Mouse (Mus musculus) midbrain, embryonic 16.5 days (tissue): ENCODE measurements at regions not wholly inside any gene's neighbourhood (a gene's known extent, or its start where the extent isn't known, plus 50 kb on each side); places are given as distances from the start of the nearest gene placed in this dataset.

ENCODE experiments used
- ATAC-seq: fragments of 200-750 bp; cut with Nextera tagmentation; 2 replicates; pipeline ENCODE4 v1.8.0; 2017; ENCODE audit warnings: moderate TSS enrichment
- H3K27ac ChIP-seq: fragments of 300-500 bp; sonication (generic); 2 replicates; pipeline ENCODE4 v1.5.1; 2014; ENCODE audit warnings: mild to moderate bottlenecking, low read length, mixed read lengths
- H3K27me3 ChIP-seq: fragments of 300-500 bp; sonication (generic); 2 replicates; pipeline ENCODE4 v1.6.1; 2014; ENCODE audit warnings: low read depth, low read length, mixed read lengths; ENCODE audit not compliant: control insufficient read depth, insufficient read depth
- H3K36me3 ChIP-seq: fragments of 300-500 bp; sonication (generic); 2 replicates; pipeline ENCODE4 v1.6.1; 2014; ENCODE audit warnings: mild to moderate bottlenecking, low read length, moderate library complexity, mixed read lengths; ENCODE audit not compliant: control insufficient read depth, insufficient read depth
- H3K4me1 ChIP-seq: fragments of 300-500 bp; sonication (generic); 2 replicates; pipeline ENCODE4 v1.6.1; 2014; ENCODE audit warnings: mild to moderate bottlenecking, low read length, mixed read lengths; ENCODE audit not compliant: control insufficient read depth, insufficient read depth
- H3K4me2 ChIP-seq: fragments of 300-500 bp; sonication (generic); 2 replicates; pipeline ENCODE4 v1.6.1; 2014; ENCODE audit warnings: mild to moderate bottlenecking, low read length, mixed read lengths
- H3K4me3 ChIP-seq: fragments of 300-500 bp; sonication (generic); 2 replicates; pipeline ENCODE4 v1.5.1; 2014; ENCODE audit warnings: low read depth, mild to moderate bottlenecking, low read length, moderate library complexity, mixed read lengths
- H3K9ac ChIP-seq: fragments of 300-500 bp; sonication (generic); 2 replicates; pipeline ENCODE4 v1.6.1; 2014; ENCODE audit warnings: low read depth, low read length, mixed read lengths
- H3K9me3 ChIP-seq: fragments of 300-500 bp; sonication (generic); replicated peaks from 2 replicates; pipeline ENCODE4 v1.6.1; 2014; ENCODE audit warnings: mild to moderate bottlenecking, low read length, mixed read lengths; ENCODE audit not compliant: control insufficient read depth, poor library complexity, severe bottlenecking
- WGBS: fragments of 180-500 bp; shearing (Covaris S2); extraction: QIAGEN DNeasy Blood & Tissue Kit; methylation state at CpG from one replicate; pipeline ENCODE4 v1.1.7; 2014; 5-methylcytosine and 5-hydroxymethylcytosine counted together

- H3K27ac ChIP-seq: no peak overlapping the region
These were observed 208.4 kb downstream of the Cd83 start for GRCm38 (mm10) chr13:43992968-43993367.

DNA sequence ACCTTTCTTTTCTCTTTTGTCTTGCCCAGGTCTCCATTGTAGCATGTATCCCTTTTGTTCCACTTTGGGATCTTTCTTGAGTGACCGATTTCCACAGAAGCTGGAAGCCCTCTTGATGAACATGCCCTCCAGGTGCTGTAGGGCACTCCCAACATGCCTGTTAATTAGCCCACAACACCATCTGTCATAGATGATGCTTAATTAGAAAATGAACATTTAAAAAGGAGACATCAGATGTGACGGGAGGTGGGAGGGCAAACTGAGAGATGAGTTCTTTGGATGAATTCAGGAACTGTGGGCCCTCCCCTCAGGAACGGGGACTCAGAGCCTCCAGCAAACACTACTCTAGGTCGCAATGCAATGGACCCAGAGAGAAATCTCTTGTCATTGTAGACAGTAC lies 209.8 kb downstream of the Cd83 start:
- Histone ChIP-seq H3K4me2 (no peak overlapping the region), H3K27me3 (no peaks in the 10 kb centered on the region), H3K36me3 (no peaks in the 10 kb centered on the region), H3K27ac (no peak overlapping the region), H3K4me3 (no peak overlapping the region), H3K4me1 (peaks cover 13% of the 10 kb centered on the region), H3K9me3 (no peaks in the 10 kb centered on the region), H3K9ac (no peak overlapping the region)
- 79% methylated on average over 4 of the region's 4 CpGs for WGBS
- no peak for ATAC-seq

More at GRCm38 (mm10) chr13:43992968-43993367, 208.4 kb downstream of the Cd83 start:
- Histone ChIP-seq H3K4me2 (no peak overlapping the region), H3K27me3 (no peaks in the 10 kb centered on the region), H3K4me1 (peaks cover 13% of the 10 kb centered on the region), H3K36me3 (no peaks in the 10 kb centered on the region), H3K4me3 (no peak overlapping the region), H3K9ac (no peak overlapping the region), H3K9me3 (no peaks in the 10 kb centered on the region)
- no peak for ATAC-seq

DNA sequence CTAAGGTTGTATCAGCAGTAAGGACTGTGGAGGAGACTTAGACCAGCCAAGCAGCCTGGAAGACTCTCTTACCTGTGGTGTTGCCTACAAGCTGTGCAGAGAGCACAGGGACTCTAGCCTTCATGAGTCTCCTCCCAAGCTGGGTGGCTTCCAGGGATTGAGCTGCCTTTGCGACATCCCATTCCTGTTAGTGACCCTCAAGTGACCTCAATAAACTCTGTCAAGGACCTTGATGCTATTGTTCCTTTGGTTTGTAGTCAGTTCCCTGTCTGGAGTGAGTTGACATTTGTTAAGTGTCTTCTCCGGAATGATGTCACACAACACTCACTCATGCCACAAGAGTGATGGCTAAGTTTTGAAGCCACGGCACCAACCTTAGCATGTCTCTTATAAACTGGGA lies 211.0 kb downstream of the Cd83 start:
- H3K4me2 ChIP-seq: no peak overlapping the region
- H3K36me3 ChIP-seq: no peaks in the 10 kb centered on the region
- peaks cover 11% of the 10 kb centered on the region for H3K4me1 ChIP-seq
- no peak overlapping the region for H3K9ac ChIP-seq
- no peaks in the 10 kb centered on the region for H3K27me3 ChIP-seq
- no peaks in the 10 kb centered on the region for H3K9me3 ChIP-seq
- H3K4me3 ChIP-seq: no peak overlapping the region
- 77% methylated on average over 3 of the region's 3 CpGs for WGBS
- ATAC-seq: no peak
- no peak overlapping the region for H3K27ac ChIP-seq

DNA sequence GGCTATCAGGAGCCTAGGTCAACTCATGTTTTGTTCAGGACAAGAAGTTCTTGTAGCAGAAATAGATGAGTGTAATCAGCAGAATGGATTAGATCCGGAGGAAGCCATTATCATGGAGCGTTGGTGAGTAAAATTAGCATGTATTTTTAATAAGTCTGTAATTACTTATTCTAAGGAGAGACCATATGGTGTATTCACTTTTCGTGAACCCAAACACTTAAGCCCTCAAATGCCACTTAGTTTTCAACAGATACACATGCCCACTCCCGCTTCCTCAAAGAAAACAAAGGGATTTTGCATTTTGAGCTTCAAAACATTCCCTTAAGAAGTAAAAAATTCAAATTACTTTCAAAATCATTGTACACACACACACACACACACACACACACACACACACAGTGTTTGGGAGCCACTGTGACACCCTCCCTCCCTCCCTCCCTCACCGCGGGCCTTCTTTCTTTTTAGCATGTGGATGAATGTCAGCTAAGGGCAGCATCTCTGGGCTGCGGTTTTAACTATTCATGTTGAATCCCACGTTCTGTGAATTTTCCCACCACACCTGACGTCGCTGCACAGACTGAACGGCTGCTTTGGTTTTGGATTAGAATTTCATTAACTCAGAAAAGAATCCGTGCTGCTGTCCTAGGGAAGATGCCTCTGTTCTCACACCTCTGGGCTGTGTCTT lies 217.4 kb downstream of the Cd83 start:
- Histone ChIP-seq H3K4me2 (no peak overlapping the region), H3K9me3 (no peaks in the 10 kb centered on the region), H3K9ac (no peak overlapping the region), H3K36me3 (no peaks in the 10 kb centered on the region), H3K27ac (no peak overlapping the region), H3K27me3 (no peaks in the 10 kb centered on the region), H3K4me3 (no peak overlapping the region), H3K4me1 (peaks cover 3% of the 10 kb centered on the region; the same call in 1 of the 2 replicates)
- WGBS: 38% methylated on average over 11 of the region's 12 CpGs
- no peak for ATAC-seq

DNA sequence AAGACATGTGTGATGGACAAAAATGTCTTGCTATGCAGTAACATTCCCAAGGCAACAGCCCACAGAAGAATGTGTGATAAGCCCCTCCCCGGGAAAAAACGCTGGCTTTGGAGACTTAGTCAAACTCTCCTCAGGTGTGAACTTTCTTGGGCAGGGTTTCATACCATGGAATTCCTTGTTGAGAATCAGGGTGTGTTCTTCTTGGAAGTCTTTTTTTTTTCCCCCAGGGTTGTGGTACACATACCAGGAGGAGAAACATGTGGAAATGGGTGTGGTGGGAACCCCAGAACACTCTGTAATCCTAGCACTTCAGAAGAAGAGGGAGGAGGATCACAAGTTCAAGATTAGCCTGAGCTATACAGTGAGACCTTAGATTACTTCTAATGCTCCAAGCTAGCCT lies 228.3 kb downstream of the Cd83 start:
- H3K27me3 ChIP-seq: no peaks in the 10 kb centered on the region; the same call in 1 of the 2 replicates
- no peak overlapping the region for H3K4me3 ChIP-seq
- no peaks in the 10 kb centered on the region for H3K4me1 ChIP-seq
- H3K4me2 ChIP-seq: no peak overlapping the region
- no peak overlapping the region for H3K27ac ChIP-seq
- H3K36me3 ChIP-seq: no peaks in the 10 kb centered on the region
- no peaks in the 10 kb centered on the region for H3K9me3 ChIP-seq
- no peak for ATAC-seq
- no peak overlapping the region for H3K9ac ChIP-seq
- 88% methylated on average over 2 of the region's 2 CpGs for WGBS

GRCm38 (mm10) chr13:44018489-44019303 lies 234.1 kb downstream of the Cd83 start:
- Histone ChIP-seq H3K36me3 (no peaks in the 10 kb centered on the region), H3K4me2 (peak overlapping the region; percentile 32), H3K4me3 (no peak overlapping the region), H3K9ac (no peak overlapping the region), H3K9me3 (no peaks in the 10 kb centered on the region), H3K27ac (no peak overlapping the region), H3K27me3 (peaks cover 3% of the 10 kb centered on the region; the same call in 1 of the 2 replicates), H3K4me1 (peaks cover 11% of the 10 kb centered on the region)
- ATAC-seq: no peak
- 2% methylated on average over 8 of the region's 8 CpGs for WGBS

DNA sequence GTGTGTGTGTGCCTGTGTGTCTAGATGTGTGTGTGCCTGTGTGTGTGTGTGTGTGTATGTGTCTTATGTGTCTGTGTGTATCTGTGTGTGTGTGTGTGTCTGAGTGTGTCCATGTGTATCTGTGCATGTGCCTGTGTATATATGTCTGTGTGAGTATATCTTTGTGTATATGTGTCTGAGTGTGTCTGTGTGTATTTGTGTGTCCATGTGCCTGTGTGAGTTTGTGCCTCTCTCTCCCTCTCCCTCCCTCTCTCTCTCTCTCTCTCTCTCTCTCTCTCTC lies 234.7 kb downstream of the Cd83 start:
- Histone ChIP-seq H3K4me1 (peaks cover 11% of the 10 kb centered on the region), H3K9me3 (no peaks in the 10 kb centered on the region), H3K27me3 (peaks cover 3% of the 10 kb centered on the region; the same call in 1 of the 2 replicates), H3K36me3 (no peaks in the 10 kb centered on the region), H3K9ac (no peak overlapping the region), H3K4me2 (no peak overlapping the region), H3K27ac (no peak overlapping the region), H3K4me3 (no peak overlapping the region)
- ATAC-seq: peak; percentile 45; the same call in 1 of the 2 replicates

DNA sequence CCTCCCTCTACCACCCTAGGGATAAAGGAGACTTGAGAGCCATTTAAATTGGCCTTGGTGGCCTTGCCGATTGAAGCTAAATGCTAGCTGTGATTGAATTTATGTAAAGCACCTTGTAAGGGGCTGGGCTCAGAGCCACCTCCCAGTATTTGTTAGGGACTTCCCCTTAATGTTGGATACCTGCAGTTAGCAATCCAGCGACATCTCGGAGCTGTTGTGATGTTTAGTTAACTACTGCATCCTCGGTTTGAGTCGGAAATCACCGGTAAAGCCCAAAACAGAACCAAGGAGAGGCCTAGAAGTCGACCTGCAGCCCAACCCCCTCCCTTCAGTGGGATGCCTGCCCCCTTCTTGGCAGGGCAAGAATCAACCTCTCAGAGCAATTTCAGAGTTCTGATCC lies 236.3 kb downstream of the Cd83 start:
- no peak overlapping the region for H3K9ac ChIP-seq
- WGBS: 19% methylated on average over 7 of the region's 7 CpGs
- no peaks in the 10 kb centered on the region for H3K9me3 ChIP-seq
- H3K27ac ChIP-seq: no peak overlapping the region
- H3K4me2 ChIP-seq: no peak overlapping the region
- no peaks in the 10 kb centered on the region for H3K36me3 ChIP-seq
- H3K4me3 ChIP-seq: no peak overlapping the region
- no peak for ATAC-seq
- H3K27me3 ChIP-seq: peaks cover 3% of the 10 kb centered on the region; the same call in 1 of the 2 replicates
- peaks cover 11% of the 10 kb centered on the region for H3K4me1 ChIP-seq

GRCm38 (mm10) chr13:44022106-44022505 lies 237.5 kb downstream of the Cd83 start:
- WGBS: 39% methylated on average over 10 of the region's 10 CpGs
- no peaks in the 10 kb centered on the region for H3K9me3 ChIP-seq
- peaks cover 21% of the 10 kb centered on the region for H3K4me1 ChIP-seq
- no peaks in the 10 kb centered on the region for H3K36me3 ChIP-seq
- no peak overlapping the region for H3K27ac ChIP-seq
- no peak overlapping the region for H3K9ac ChIP-seq
- no peak overlapping the region for H3K4me2 ChIP-seq
- peaks cover 3% of the 10 kb centered on the region; the same call in 1 of the 2 replicates for H3K27me3 ChIP-seq
- ATAC-seq: no peak
- no peak overlapping the region for H3K4me3 ChIP-seq
